Mouse (Mus musculus) MEL (cell line): ENCODE measurements around the gene Cep68.

Source experiments
- GABPA ChIP-seq: IDR thresholded peaks from 2 replicates; pipeline ENCODE4 v1.6.1; 2012; ENCODE audit warnings: low read depth, mild to moderate bottlenecking, inconsistent platforms, low read length, improper control_type of control experiment, moderate library complexity
- USF1 ChIP-seq: IDR thresholded peaks from 2 replicates; pipeline ENCODE4 v1.6.1; 2014; ENCODE audit warnings: low read depth, mild to moderate bottlenecking, inconsistent platforms, low read length, improper control_type of control experiment, moderate library complexity

DNA sequence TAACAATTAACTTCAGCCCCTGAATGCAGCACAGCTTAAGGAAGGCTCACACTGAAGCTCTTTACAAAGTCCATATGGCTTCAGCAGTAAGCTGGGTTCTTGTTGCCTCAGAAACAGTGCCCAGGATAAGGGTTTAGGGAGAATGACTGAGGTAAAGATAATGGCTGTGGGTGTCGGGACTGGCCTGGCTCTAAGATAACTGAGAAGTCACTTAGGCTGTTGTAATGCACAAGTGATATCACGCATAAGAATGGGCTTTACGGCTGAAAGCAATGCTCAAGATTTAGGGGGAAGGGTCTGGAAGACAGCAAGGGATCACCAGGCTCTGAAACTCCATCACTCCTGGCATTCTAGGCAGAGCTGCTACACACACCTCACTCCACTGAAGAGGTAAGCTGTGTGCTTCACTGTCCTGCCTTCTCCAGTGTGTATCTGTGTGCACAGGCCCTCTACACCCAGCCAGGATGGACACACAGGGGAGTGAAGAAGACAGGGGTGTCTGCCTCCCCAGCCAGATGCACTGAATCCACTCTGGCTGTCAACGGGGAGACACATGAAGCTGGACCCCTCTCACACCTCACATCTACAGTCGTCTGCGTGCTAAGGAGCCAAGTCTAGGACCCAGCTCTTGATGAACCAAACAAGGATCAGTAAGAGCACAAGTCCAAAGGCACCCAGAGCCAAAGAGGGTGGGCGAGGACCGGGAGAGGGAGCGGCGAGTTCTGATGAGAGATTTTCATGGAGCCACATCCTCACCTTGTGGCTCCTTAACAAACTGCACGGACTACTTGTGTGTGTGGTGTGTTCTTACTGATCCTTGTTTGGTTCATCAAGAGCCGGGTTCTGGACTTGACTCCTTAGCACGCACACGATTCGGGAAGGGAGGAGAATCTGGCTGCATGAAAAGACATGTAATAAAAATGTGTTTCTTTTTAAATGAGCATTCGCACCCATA lies 4.6 kb downstream of the Cep68 start:
- TF ChIP-seq USF1 (no peak), GABPA (no peak)
